Mouse (Mus musculus) kidney, adult 2 months (tissue): ENCODE measurements around the gene Rab20. TPM values are rescaled to one million over a fixed set of nuclear protein-coding genes. Genes with fewer than 3 reads are reported as not detected.

Experiments used
- DNase-seq: peaks from one replicate; pipeline ENCODE4 v3.0.0; 2021
- H3K27ac ChIP-seq: fragments of 200-500 bp; 2 replicates; pipeline ENCODE4 v1.5.1; 2012; ENCODE audit warnings: low read depth, low read length, control low read depth, inconsistent platforms; ENCODE audit not compliant: insufficient read depth
- H3K27me3 ChIP-seq: fragments of 200-500 bp; replicated peaks from 2 replicates; pipeline ENCODE4 v1.6.1; 2012; ENCODE audit warnings: mild to moderate bottlenecking, moderate library complexity, low read length, inconsistent platforms; ENCODE audit not compliant: control insufficient read depth, insufficient read depth
- H3K36me3 ChIP-seq: fragments of 200-500 bp; 2 replicates; pipeline ENCODE4 v1.6.1; 2012; ENCODE audit warnings: mild to moderate bottlenecking, moderate library complexity, low read length, inconsistent platforms; ENCODE audit not compliant: control insufficient read depth, insufficient read depth
- H3K4me1 ChIP-seq: fragments of 200-500 bp; 2 replicates; pipeline ENCODE4 v1.6.1; 2011; ENCODE audit warnings: low read length; ENCODE audit not compliant: control insufficient read depth, insufficient read depth
- H3K4me3 ChIP-seq: fragments of 200-500 bp; 2 replicates; pipeline ENCODE4 v1.5.1; 2011; ENCODE audit warnings: mild to moderate bottlenecking, low read depth, low read length, control low read depth; ENCODE audit not compliant: insufficient read depth
- CTCF ChIP-seq: fragments of 200-500 bp; conservative IDR thresholded peaks from 2 replicates; pipeline ENCODE4 v1.5.1; 2011; ENCODE audit warnings: low read depth, mild to moderate bottlenecking, control low read depth, low read length, moderate library complexity, mixed read lengths; ENCODE audit not compliant: insufficient read depth, insufficient read length
- POLR2A ChIP-seq: fragments of 200-500 bp; IDR thresholded peaks from one replicate; pipeline ENCODE4 v1.6.1; 2011; ENCODE audit warnings: low read depth, low read length, control low read depth
- WGBS: fragments of 180-500 bp; shearing (Covaris S2); methylation state at CpG from one replicate; pipeline ENCODE4 v1.1.7; 2018; 5-methylcytosine and 5-hydroxymethylcytosine counted together
- polyA plus RNA-seq: library from polyadenylated mRNA; depleted of rRNA; stranded (reverse); fragments of >200 nt; gene quantifications from 2 replicates; pipeline ENCODE4 v1.2.3, GENCODE M21; 2012

The Rab20 gene
- polyA plus RNA-seq, 1 experiment = 76.5 TPM

- H3K27me3 ChIP-seq = no peaks in the 10 kb centered on the region
- no peak overlapping the region for H3K27ac ChIP-seq
- H3K4me3 ChIP-seq = no peak overlapping the region
- no peak for TF ChIP-seq CTCF
- TF ChIP-seq POLR2A = no peak
- 41% methylated on average over 6 of the region's 6 CpGs for WGBS
- H3K4me1 ChIP-seq = no peaks in the 10 kb centered on the region
- no peaks in the 10 kb centered on the region for H3K36me3 ChIP-seq
- peak; percentile 44 for DNase-seq
Observed at GRCm38 (mm10) chr8:11419232-11419631, 59.3 kb downstream of the Rab20 start.

GRCm38 (mm10) chr8:11417762-11418161 is 60.7 kb downstream of the Rab20 start:
- WGBS = 80% methylated on average over 13 of the region's 13 CpGs
- no peak for DNase-seq
- H3K27ac ChIP-seq = no peak overlapping the region
- no peaks in the 10 kb centered on the region for H3K4me1 ChIP-seq
- H3K36me3 ChIP-seq = no peaks in the 10 kb centered on the region
- TF ChIP-seq POLR2A = no peak
- no peak for TF ChIP-seq CTCF
- no peaks in the 10 kb centered on the region for H3K27me3 ChIP-seq
- H3K4me3 ChIP-seq = no peak overlapping the region

GRCm38 (mm10) chr8:11415089-11415488 is 63.4 kb downstream of the Rab20 start:
- 90% methylated on average over 10 of the region's 10 CpGs for WGBS
- Histone ChIP-seq H3K27me3 (no peaks in the 10 kb centered on the region), H3K36me3 (no peaks in the 10 kb centered on the region), H3K4me1 (no peaks in the 10 kb centered on the region), H3K27ac (no peak overlapping the region), H3K4me3 (no peak overlapping the region)
- no peak for DNase-seq
- TF ChIP-seq CTCF (no peak), POLR2A (no peak)

- H3K36me3 ChIP-seq = no peaks in the 10 kb centered on the region
- WGBS = 69% methylated on average over 8 of the region's 8 CpGs
- H3K27ac ChIP-seq = no peak overlapping the region
- H3K4me1 ChIP-seq = no peaks in the 10 kb centered on the region
- no peak for TF ChIP-seq POLR2A
- H3K27me3 ChIP-seq = no peaks in the 10 kb centered on the region
- no peak overlapping the region for H3K4me3 ChIP-seq
- no peak for DNase-seq
Observed at GRCm38 (mm10) chr8:11414304-11414703, 64.2 kb downstream of the Rab20 start.

GRCm38 (mm10) chr8:11412450-11412849 is 66.1 kb downstream of the Rab20 start:
- no peak overlapping the region for H3K4me3 ChIP-seq
- no peak for TF ChIP-seq CTCF
- no peak for TF ChIP-seq POLR2A
- H3K27me3 ChIP-seq = no peaks in the 10 kb centered on the region
- H3K4me1 ChIP-seq = no peaks in the 10 kb centered on the region
- WGBS = 33% methylated on average over 5 of the region's 5 CpGs
- DNase-seq = peak; percentile 31
- H3K27ac ChIP-seq = peak overlapping the region; percentile 10; the same call in 1 of the 2 replicates
- no peaks in the 10 kb centered on the region for H3K36me3 ChIP-seq

- DNase-seq = no peak
- TF ChIP-seq CTCF = no peak
- TF ChIP-seq POLR2A = no peak
- Histone ChIP-seq H3K4me3 (no peak overlapping the region), H3K27me3 (no peaks in the 10 kb centered on the region), H3K27ac (no peak overlapping the region), H3K36me3 (no peaks in the 10 kb centered on the region), H3K4me1 (no peaks in the 10 kb centered on the region)
- 76% methylated on average over 12 of the region's 12 CpGs for WGBS
Observed at GRCm38 (mm10) chr8:11411504-11412124, 66.9 kb downstream of the Rab20 start.

DNA sequence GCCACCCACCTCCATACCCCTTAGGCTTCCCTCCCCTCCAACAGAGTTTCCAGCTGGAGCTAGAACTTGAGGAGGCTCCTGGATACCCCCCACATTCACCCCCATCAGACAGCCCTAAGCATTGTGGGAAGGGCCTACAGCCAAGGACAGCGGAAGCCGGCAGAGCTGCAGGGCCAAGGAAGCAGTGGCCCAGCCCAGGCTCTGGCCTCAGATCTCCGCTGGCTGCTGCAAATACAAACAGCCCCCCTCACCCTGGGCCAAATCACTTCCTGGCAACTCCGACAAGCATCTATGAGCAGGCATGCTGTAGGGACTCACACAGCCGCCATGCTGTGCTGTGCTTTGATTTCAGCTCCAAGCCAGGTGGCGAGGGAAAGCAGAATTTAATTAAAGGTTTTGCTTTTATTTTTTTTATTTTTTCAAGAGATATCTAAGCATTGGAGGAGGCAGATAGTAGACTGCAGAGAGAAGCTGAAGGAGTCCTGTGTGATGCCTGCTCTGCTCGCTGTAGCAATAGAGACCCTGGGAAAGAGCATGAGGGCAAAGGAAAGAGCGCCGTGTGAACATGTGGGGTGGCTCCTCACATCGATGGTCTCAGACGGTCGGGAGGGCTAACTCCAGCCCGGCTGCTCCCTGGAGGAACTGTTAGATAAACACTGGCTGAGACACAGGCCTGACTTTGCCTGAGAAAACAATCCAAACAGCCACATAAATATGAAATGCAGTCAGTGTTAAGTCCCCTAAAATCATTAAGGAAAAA is 72.6 kb downstream of the Rab20 start:
- Histone ChIP-seq H3K27ac (peak overlapping the region; percentile 32; the same call in 1 of the 2 replicates), H3K36me3 (no peaks in the 10 kb centered on the region), H3K4me1 (peaks cover 8% of the 10 kb centered on the region; the same call in 1 of the 2 replicates)

More for the DNA sequence above, 72.6 kb downstream of the Rab20 start:
- H3K4me3 ChIP-seq = no peak overlapping the region
- peak; percentile 78 for DNase-seq
- no peaks in the 10 kb centered on the region for H3K27me3 ChIP-seq
- WGBS = 54% methylated on average over 13 of the region's 13 CpGs
- no peak for TF ChIP-seq POLR2A
- TF ChIP-seq CTCF = 0 out of 2 replicates have a peak, but pooled peaks have one; percentile 8
